Mouse (Mus musculus) right cerebral cortex, postnatal 25 days (tissue): ENCODE measurements at regions not wholly inside any gene's neighbourhood (a gene's known extent, or its start where the extent isn't known, plus 50 kb on each side); places are given as distances from the start of the nearest gene placed in this dataset.

Source experiments
- DNase-seq: peaks from one replicate; pipeline ENCODE4 v3.0.0; 2022

- DNase-seq = no peak
Observed at GRCm38 (mm10) chr7:34484908-34485598, 91.9 kb upstream of the Lsm14a start.

- no peak for DNase-seq
Observed at GRCm38 (mm10) chr7:34483368-34483767, 90.3 kb upstream of the Lsm14a start.

DNA sequence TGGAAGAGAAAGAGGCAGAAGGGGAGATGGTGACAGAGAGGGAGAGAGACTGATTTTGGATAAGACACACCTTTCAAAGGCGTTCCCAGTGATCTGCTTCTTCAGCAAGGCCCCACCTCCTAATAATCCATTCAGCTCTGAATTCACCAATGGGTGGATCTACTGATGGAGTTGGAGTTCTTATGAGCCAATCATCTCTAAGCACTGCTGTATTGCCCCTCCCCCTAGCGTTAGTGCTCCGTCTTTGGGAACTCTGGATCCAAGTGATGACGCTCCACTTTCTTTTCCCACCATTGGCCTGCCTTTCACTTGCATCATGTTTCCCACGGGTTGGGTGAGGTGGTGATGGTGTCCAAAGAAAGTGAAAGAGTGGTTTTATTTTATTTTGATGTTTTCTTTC is 87.7 kb upstream of the Lsm14a start:
- DNase-seq = no peak

- DNase-seq = no peak
Observed at GRCm38 (mm10) chr7:34471003-34471402, 77.9 kb upstream of the Lsm14a start.

GRCm38 (mm10) chr7:34462069-34462468 is 69.0 kb upstream of the Lsm14a start:
- no peak for DNase-seq

DNA sequence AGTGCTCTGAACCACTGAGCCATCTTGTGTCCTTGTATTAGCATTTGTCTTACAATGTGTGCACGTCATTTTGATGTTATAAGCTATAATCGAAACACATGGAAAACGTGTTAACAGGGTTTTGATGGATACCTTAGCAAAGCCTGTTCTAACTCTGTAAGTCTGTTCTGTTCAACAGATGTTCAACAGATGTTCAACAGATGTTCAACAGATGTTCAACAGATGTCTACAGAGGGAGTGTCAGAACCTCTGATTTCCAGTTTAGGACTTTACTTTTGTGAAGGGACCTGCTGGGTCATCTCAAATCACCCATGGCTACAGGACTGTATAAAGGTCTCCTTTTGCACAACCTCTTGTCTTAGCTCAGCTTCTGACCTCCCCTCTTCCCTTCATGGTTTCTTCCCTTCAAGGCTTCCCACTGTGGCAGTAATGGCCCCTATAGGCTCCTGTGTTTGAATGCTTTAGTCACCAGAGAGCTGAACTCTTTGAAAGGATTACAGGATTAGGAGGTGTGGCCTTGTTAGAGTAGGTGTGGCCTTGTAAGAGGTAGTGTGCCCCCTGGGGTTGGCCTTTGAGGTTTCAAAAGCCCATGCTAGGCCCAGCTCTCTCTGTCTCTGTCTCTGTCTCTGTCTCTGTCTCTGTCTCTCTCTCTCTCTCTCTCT is 66.8 kb upstream of the Lsm14a start:
- no peak for DNase-seq

- no peak for DNase-seq
Observed at GRCm38 (mm10) chr7:34458851-34459250, 65.7 kb upstream of the Lsm14a start.

GRCm38 (mm10) chr7:34448364-34448763 is 55.2 kb upstream of the Lsm14a start:
- DNase-seq = no peak

DNA sequence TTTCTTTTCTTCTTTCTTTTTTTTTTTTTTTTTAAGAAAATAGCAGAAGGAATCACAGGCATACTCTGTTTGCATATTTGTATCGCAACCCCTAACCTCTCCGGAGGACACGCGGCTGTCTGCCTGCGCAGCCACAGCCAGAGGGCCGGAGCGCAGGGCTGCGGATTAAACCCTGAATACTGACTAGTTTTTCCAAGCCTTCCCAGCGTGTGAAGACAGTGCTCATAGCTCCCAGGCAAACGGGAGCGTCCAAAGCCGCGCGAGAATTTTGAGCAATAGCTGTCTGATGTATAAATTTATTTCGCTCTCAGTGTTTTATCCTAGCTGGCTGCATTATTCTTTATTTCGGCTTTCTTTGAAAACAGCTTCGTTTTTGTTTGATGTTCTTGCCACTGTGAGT is 51.1 kb upstream of the Lsm14a start:
- no peak for DNase-seq
